Comparison of ENCODE assay signal across 32 mouse cellular contexts in genomic region chr10:98305667-98306066, GRCm38 (mm10).
"Had no signal": no experiment of that assay in that cellular context is flagged by ENCODE, and none has a peak within 500 bp of the region (broad histone marks: within the 10 kb centered on the region; RNA-seq: fewer than 3 reads in every experiment).

No protein-coding gene starts in this region.

- H3K4me3 ChIP-seq: heart, embryonic 10.5 days; heart, embryonic 12.5 days; heart, embryonic 13.5 days; heart, embryonic 15.5 days; hindbrain, embryonic 10.5 days; hindbrain, embryonic 12.5 days; hindbrain, embryonic 13.5 days; hindbrain, embryonic 15.5 days; intestine, embryonic 15.5 days; kidney, embryonic 15.5 days; layer of hippocampus, adult 2 months; left cerebral cortex, adult 2 months had no signal

- H3K4me1 ChIP-seq: heart, embryonic 10.5 days; heart, embryonic 12.5 days; heart, embryonic 13.5 days; heart, embryonic 15.5 days; hindbrain, embryonic 10.5 days; hindbrain, embryonic 12.5 days; hindbrain, embryonic 13.5 days; hindbrain, embryonic 15.5 days; intestine, embryonic 15.5 days; kidney, embryonic 15.5 days had no signal

- H3K9ac ChIP-seq: heart, embryonic 12.5 days; heart, embryonic 13.5 days; heart, embryonic 15.5 days; hindbrain, embryonic 12.5 days; hindbrain, embryonic 13.5 days; hindbrain, embryonic 14.5 days; hindbrain, embryonic 15.5 days; intestine, embryonic 15.5 days; kidney, embryonic 15.5 days had no signal

- H3K4me2 ChIP-seq: heart, embryonic 11.5 days; heart, embryonic 12.5 days; heart, embryonic 13.5 days; heart, embryonic 15.5 days; hindbrain, embryonic 12.5 days; hindbrain, embryonic 13.5 days; hindbrain, embryonic 14.5 days; hindbrain, embryonic 15.5 days; intestine, embryonic 15.5 days; kidney, embryonic 15.5 days had no signal

- DNase-seq: heart, postnatal 10 days; heart, postnatal 14 days; heart, postnatal 36 days; heart, postnatal 4 days; kidney, adult 11 months; kidney, adult 18-20 months; kidney, adult 2 months; kidney, adult 8-10 months; kidney, adult 9 months; kidney, postnatal 10 days; kidney, postnatal 14 days; kidney, postnatal 25 days; kidney, postnatal 36 days; kidney, postnatal 4 days; layer of hippocampus, adult 9-11 months; layer of hippocampus, postnatal 36 days had no signal

- H3K36me3 ChIP-seq: heart, embryonic 10.5 days; heart, embryonic 12.5 days; heart, embryonic 13.5 days; heart, embryonic 15.5 days; hindbrain, embryonic 10.5 days; hindbrain, embryonic 12.5 days; hindbrain, embryonic 13.5 days; hindbrain, embryonic 15.5 days; intestine, embryonic 15.5 days; kidney, embryonic 15.5 days had no signal

- H3K27me3 ChIP-seq: heart, embryonic 12.5 days; heart, embryonic 13.5 days; heart, embryonic 15.5 days; hindbrain, embryonic 12.5 days; hindbrain, embryonic 13.5 days; hindbrain, embryonic 15.5 days; intestine, embryonic 15.5 days; kidney, embryonic 15.5 days had no signal

- H3K9me3 ChIP-seq: heart, embryonic 10.5 days; heart, embryonic 12.5 days; heart, embryonic 13.5 days; heart, embryonic 15.5 days; hindbrain, embryonic 10.5 days; hindbrain, embryonic 12.5 days; hindbrain, embryonic 13.5 days; hindbrain, embryonic 15.5 days; intestine, embryonic 15.5 days; kidney, embryonic 15.5 days had no signal

- H3K27ac ChIP-seq: heart, embryonic 10.5 days; heart, embryonic 13.5 days; heart, embryonic 15.5 days; hindbrain, embryonic 10.5 days; hindbrain, embryonic 12.5 days; hindbrain, embryonic 13.5 days; hindbrain, embryonic 14.5 days; hindbrain, embryonic 15.5 days; hindbrain, postnatal 0 days; intestine, embryonic 15.5 days; kidney, embryonic 15.5 days; kidney, postnatal 0 days; layer of hippocampus, adult 2 months; left cerebral cortex, adult 2 months had no signal
